Mouse (Mus musculus) neural tube, embryonic 15.5 days (tissue): Measurements from ENCODE around the gene Apbb2. TPM values are rescaled to one million over a fixed set of nuclear protein-coding genes. Genes with fewer than 3 reads are reported as not detected.

ENCODE experiments used
- ATAC-seq: fragments of 200-750 bp; cut with Nextera tagmentation; 2 replicates; pipeline ENCODE4 v1.8.0; 2017; ENCODE audit warnings: mild to moderate bottlenecking, moderate TSS enrichment, moderate library complexity; ENCODE audit not compliant: low FRiP score
- H3K27ac ChIP-seq: fragments of 300-500 bp; sonication (generic); replicated peaks from 2 replicates; pipeline ENCODE4 v1.5.1; 2015; ENCODE audit warnings: mild to moderate bottlenecking, inconsistent platforms
- H3K27me3 ChIP-seq: fragments of 300-500 bp; sonication (generic); replicated peaks from 2 replicates; pipeline ENCODE4 v1.6.1; 2015; ENCODE audit warnings: inconsistent platforms
- H3K36me3 ChIP-seq: fragments of 300-500 bp; sonication (generic); 2 replicates; pipeline ENCODE4 v1.6.1; 2015; ENCODE audit warnings: inconsistent platforms
- H3K4me1 ChIP-seq: fragments of 300-500 bp; sonication (generic); 2 replicates; pipeline ENCODE4 v1.6.1; 2015; ENCODE audit warnings: inconsistent platforms
- H3K4me2 ChIP-seq: fragments of 300-500 bp; sonication (generic); 2 replicates; pipeline ENCODE4 v1.6.1; 2015; ENCODE audit warnings: inconsistent platforms, mild to moderate bottlenecking, moderate library complexity
- H3K4me3 ChIP-seq: fragments of 300-500 bp; sonication (generic); replicated peaks from 2 replicates; pipeline ENCODE4 v1.5.1; 2015; ENCODE audit warnings: mild to moderate bottlenecking, inconsistent platforms
- H3K9ac ChIP-seq: fragments of 300-500 bp; sonication (generic); replicated peaks from 2 replicates; pipeline ENCODE4 v1.6.1; 2015; ENCODE audit warnings: mild to moderate bottlenecking, inconsistent platforms
- H3K9me3 ChIP-seq: fragments of 300-500 bp; sonication (generic); replicated peaks from 2 replicates; pipeline ENCODE4 v1.6.1; 2016; ENCODE audit warnings: inconsistent platforms
- WGBS: fragments of 180-500 bp; shearing (Covaris S2); methylation state at CpG from one replicate; pipeline ENCODE4 v1.1.7; 2015; ENCODE audit warnings: mixed read lengths; 5-methylcytosine and 5-hydroxymethylcytosine counted together
- polyA plus RNA-seq: library from polyadenylated mRNA; unstranded; fragments of >200 nt; fragmentation: Nextera tagmentation; extraction: Ambion mirVana; gene quantifications from 2 replicates; pipeline ENCODE4 v1.2.1, GENCODE M21; 2015

Apbb2 gene
- polyA plus RNA-seq, result 98.8 and 118 TPM in 2 replicates

GRCm38 (mm10) chr5:66618597-66618996, at the start of gene Apbb2:
TSS of gene Apbb2 (minus strand) at chr5:66618784.
- H3K4me1 ChIP-seq, result peaks cover 53% of the 10 kb centered on the region
- under 1% methylated on average over 32 of the region's 39 CpGs for WGBS

GRCm38 (mm10) chr5:66654220-66654619, 35.6 kb upstream of the Apbb2 start:
- Histone ChIP-seq H3K27ac (peak overlapping the region; percentile 28; the same call in 1 of the 2 replicates), H3K4me2 (no peak overlapping the region), H3K9ac (no peak overlapping the region), H3K9me3 (no peaks in the 10 kb centered on the region), H3K27me3 (no peaks in the 10 kb centered on the region), H3K36me3 (no peaks in the 10 kb centered on the region), H3K4me3 (no peak overlapping the region), H3K4me1 (peaks cover 6% of the 10 kb centered on the region)
- 46% methylated on average over 5 of the region's 5 CpGs for WGBS
- no peak for ATAC-seq

More at GRCm38 (mm10) chr5:66618597-66618996, at the start of gene Apbb2:
- ATAC-seq, result peak; percentile 93
- H3K9ac ChIP-seq, result peak within 1 kb of the TSS; percentile 99
- H3K36me3 ChIP-seq, result no peaks in the 10 kb centered on the region
- no peaks in the 10 kb centered on the region for H3K27me3 ChIP-seq
- H3K27ac ChIP-seq, result peak within 1 kb of the TSS; percentile 96
- H3K4me2 ChIP-seq, result peak within 1 kb of the TSS; percentile 71
- H3K4me3 ChIP-seq, result peak within 1 kb of the TSS; percentile 94
- H3K9me3 ChIP-seq, result no peaks in the 10 kb centered on the region

- H3K27ac ChIP-seq, result no peak overlapping the region
Observed at GRCm38 (mm10) chr5:66647504-66647903, 28.9 kb upstream of the Apbb2 start.

GRCm38 (mm10) chr5:66643260-66643659, 24.7 kb upstream of the Apbb2 start:
- Histone ChIP-seq H3K36me3 (no peaks in the 10 kb centered on the region), H3K9ac (no peak overlapping the region), H3K4me1 (no peaks in the 10 kb centered on the region), H3K27ac (no peak overlapping the region), H3K27me3 (no peaks in the 10 kb centered on the region), H3K4me3 (no peak overlapping the region), H3K9me3 (no peaks in the 10 kb centered on the region), H3K4me2 (no peak overlapping the region)
- ATAC-seq, result no peak
- WGBS, result 81% methylated on average over 5 of the region's 5 CpGs

More at GRCm38 (mm10) chr5:66647504-66647903, 28.9 kb upstream of the Apbb2 start:
- ATAC-seq, result no peak
- H3K4me2 ChIP-seq, result no peak overlapping the region
- no peak overlapping the region for H3K9ac ChIP-seq
- H3K4me3 ChIP-seq, result no peak overlapping the region
- no peaks in the 10 kb centered on the region for H3K9me3 ChIP-seq
- H3K27me3 ChIP-seq, result no peaks in the 10 kb centered on the region
- WGBS, result 65% methylated on average over 7 of the region's 7 CpGs
- H3K4me1 ChIP-seq, result no peaks in the 10 kb centered on the region
- no peaks in the 10 kb centered on the region for H3K36me3 ChIP-seq

- 87% methylated on average over 4 of the region's 4 CpGs for WGBS
- H3K4me3 ChIP-seq, result no peak overlapping the region
- H3K27ac ChIP-seq, result no peak overlapping the region
- H3K4me1 ChIP-seq, result no peaks in the 10 kb centered on the region
- no peaks in the 10 kb centered on the region for H3K9me3 ChIP-seq
- no peak overlapping the region for H3K4me2 ChIP-seq
- H3K27me3 ChIP-seq, result no peaks in the 10 kb centered on the region
- no peaks in the 10 kb centered on the region for H3K36me3 ChIP-seq
- ATAC-seq, result no peak
- no peak overlapping the region for H3K9ac ChIP-seq
Observed at GRCm38 (mm10) chr5:66642156-66642555, 23.6 kb upstream of the Apbb2 start.

GRCm38 (mm10) chr5:66635459-66636079, 17.0 kb upstream of the Apbb2 start:
- Histone ChIP-seq H3K27ac (no peak overlapping the region), H3K9ac (no peak overlapping the region), H3K4me2 (no peak overlapping the region), H3K4me3 (no peak overlapping the region), H3K9me3 (no peaks in the 10 kb centered on the region), H3K4me1 (no peaks in the 10 kb centered on the region), H3K27me3 (no peaks in the 10 kb centered on the region), H3K36me3 (no peaks in the 10 kb centered on the region)
- no peak for ATAC-seq
- 21% methylated on average over 10 of the region's 10 CpGs for WGBS

- ATAC-seq, result no peak
- no peak overlapping the region for H3K9ac ChIP-seq
- H3K9me3 ChIP-seq, result no peaks in the 10 kb centered on the region
- no peaks in the 10 kb centered on the region for H3K27me3 ChIP-seq
- H3K36me3 ChIP-seq, result no peaks in the 10 kb centered on the region
- H3K4me2 ChIP-seq, result no peak overlapping the region
- no peaks in the 10 kb centered on the region for H3K4me1 ChIP-seq
- H3K4me3 ChIP-seq, result no peak overlapping the region
- 40% methylated on average over 7 of the region's 7 CpGs for WGBS
- no peak overlapping the region for H3K27ac ChIP-seq
Observed at GRCm38 (mm10) chr5:66627805-66628204, 9.2 kb upstream of the Apbb2 start.

- H3K27me3 ChIP-seq, result no peaks in the 10 kb centered on the region
- H3K4me1 ChIP-seq, result peaks cover 37% of the 10 kb centered on the region
- peak overlapping the region; percentile 71 for H3K4me2 ChIP-seq
- peak overlapping the region; percentile 79 for H3K27ac ChIP-seq
- WGBS, result under 1% methylated on average over 41 of the region's 41 CpGs
- ATAC-seq, result peak; percentile 76
- H3K9ac ChIP-seq, result peak overlapping the region; percentile 70
- no peaks in the 10 kb centered on the region for H3K9me3 ChIP-seq
- peak overlapping the region; percentile 61 for H3K4me3 ChIP-seq
- H3K36me3 ChIP-seq, result no peaks in the 10 kb centered on the region
Observed at GRCm38 (mm10) chr5:66620191-66620625, 1.6 kb upstream of the Apbb2 start.

- Histone ChIP-seq H3K4me2 (peak overlapping the region; percentile 71), H3K4me1 (peaks cover 43% of the 10 kb centered on the region), H3K27me3 (no peaks in the 10 kb centered on the region), H3K27ac (peak overlapping the region; percentile 96), H3K4me3 (peak overlapping the region; percentile 61), H3K9me3 (no peaks in the 10 kb centered on the region), H3K9ac (peak overlapping the region; percentile 70), H3K36me3 (no peaks in the 10 kb centered on the region)
- no peak for ATAC-seq
- WGBS, result 42% methylated on average over 8 of the region's 8 CpGs
Observed at GRCm38 (mm10) chr5:66619675-66620074, 1.1 kb upstream of the Apbb2 start.

GRCm38 (mm10) chr5:66619195-66619594, 611 bp upstream of the Apbb2 start:
- peaks cover 47% of the 10 kb centered on the region for H3K4me1 ChIP-seq
- 26% methylated on average over 11 of the region's 11 CpGs for WGBS
- H3K27ac ChIP-seq, result peak overlapping the region; percentile 96
- no peak overlapping the region; the same call in 1 of the 2 replicates for H3K9ac ChIP-seq
- H3K9me3 ChIP-seq, result no peaks in the 10 kb centered on the region
- H3K36me3 ChIP-seq, result no peaks in the 10 kb centered on the region
- ATAC-seq, result no peak
- no peaks in the 10 kb centered on the region for H3K27me3 ChIP-seq
- peak overlapping the region; percentile 94 for H3K4me3 ChIP-seq
- peak overlapping the region; percentile 71 for H3K4me2 ChIP-seq

- Histone ChIP-seq H3K36me3 (no peaks in the 10 kb centered on the region), H3K27me3 (no peaks in the 10 kb centered on the region), H3K4me3 (peak overlapping the region; percentile 94), H3K4me1 (peaks cover 59% of the 10 kb centered on the region), H3K9me3 (no peaks in the 10 kb centered on the region), H3K27ac (peak overlapping the region; percentile 96), H3K9ac (peak overlapping the region; percentile 99), H3K4me2 (peak overlapping the region; percentile 71)
- WGBS, result under 1% methylated on average over 51 of the region's 54 CpGs
- ATAC-seq, result peak; percentile 64
Observed at GRCm38 (mm10) chr5:66617921-66618460, 593 bp downstream of the Apbb2 start.

- Histone ChIP-seq H3K4me3 (no peak overlapping the region), H3K4me1 (peaks cover 77% of the 10 kb centered on the region), H3K27ac (no peak overlapping the region), H3K27me3 (no peaks in the 10 kb centered on the region), H3K36me3 (no peaks in the 10 kb centered on the region), H3K9ac (no peak overlapping the region), H3K4me2 (peak overlapping the region; percentile 15; the same call in 1 of the 2 replicates), H3K9me3 (no peaks in the 10 kb centered on the region)
- ATAC-seq, result no peak
- 79% methylated on average over 4 of the region's 4 CpGs for WGBS
Observed at GRCm38 (mm10) chr5:66614940-66615339, 3.6 kb downstream of the Apbb2 start.
